Mouse (Mus musculus) spleen, postnatal 4 days (tissue): ENCODE results near the gene Tnk1.

Experiments
- DNase-seq, 2 experiments: peaks; one replicate each; pipeline ENCODE4 v3.0.0; 2022; ENCODE audit warnings: low spot score in 2 of 2

Tnk1 gene

DNA sequence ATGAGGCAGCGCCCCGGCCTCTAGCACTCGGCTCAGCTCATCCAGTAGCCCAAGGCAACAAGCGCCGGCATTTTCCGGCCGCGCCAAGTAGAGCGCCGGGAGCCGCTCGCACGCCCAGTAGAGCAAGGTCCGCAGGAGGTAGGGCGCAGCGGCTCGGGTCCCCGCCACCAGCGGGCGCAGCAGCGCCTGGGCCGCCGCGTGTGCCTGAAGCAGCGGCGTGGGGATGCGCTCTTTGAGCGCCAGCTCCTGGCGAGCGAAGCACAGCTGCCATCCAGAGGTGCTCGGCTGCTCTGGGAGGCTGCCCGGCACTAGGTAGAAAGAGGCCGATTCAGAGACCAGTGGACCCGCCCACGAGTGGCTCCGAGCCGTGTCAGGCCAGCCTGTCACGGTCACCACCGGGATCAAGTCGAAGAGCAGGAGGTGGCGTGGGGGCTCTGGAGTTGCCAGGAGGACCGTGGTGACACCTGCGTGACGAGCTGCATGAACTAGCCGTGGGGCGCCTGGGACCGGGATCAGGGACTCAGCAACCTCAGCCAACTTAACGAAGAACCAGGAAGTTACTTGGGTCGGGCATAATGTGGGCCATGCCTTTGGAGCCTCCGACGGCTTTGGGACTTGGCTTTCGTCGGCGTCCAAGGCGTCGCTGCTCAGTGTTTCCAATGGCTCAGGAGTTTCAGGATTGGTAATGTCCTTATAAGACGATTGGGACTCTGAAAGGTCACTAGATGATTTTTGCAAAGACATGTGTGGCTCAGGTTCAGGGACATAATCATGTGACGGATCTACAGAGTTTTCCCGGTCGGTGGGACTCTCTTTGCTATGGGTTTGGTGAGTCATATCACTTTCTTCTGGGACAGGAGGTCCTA is 54.5 kb downstream of the Tnk1 start:
- DNase-seq = peak; percentile 65 to 86

DNA sequence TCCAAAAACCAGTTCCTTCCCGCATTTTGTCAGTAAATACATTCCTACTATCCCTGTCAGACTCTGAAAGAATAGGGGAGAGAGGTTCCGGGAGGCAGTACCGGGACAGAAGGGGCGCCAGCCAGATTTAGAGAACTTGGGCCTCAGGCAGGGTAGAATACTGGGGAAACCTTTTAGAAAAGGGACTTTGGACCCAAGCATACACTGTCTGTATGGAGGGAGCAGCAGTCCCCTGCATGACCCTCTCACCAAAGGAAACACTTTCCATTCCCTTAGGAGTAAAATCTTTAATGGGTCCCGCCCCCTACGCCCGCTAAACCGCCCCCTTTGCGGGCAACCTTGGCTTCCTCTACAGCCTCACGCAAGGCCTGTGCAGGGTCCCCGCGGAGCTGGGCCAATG is 55.2 kb downstream of the Tnk1 start:
- DNase-seq = no peak

DNA sequence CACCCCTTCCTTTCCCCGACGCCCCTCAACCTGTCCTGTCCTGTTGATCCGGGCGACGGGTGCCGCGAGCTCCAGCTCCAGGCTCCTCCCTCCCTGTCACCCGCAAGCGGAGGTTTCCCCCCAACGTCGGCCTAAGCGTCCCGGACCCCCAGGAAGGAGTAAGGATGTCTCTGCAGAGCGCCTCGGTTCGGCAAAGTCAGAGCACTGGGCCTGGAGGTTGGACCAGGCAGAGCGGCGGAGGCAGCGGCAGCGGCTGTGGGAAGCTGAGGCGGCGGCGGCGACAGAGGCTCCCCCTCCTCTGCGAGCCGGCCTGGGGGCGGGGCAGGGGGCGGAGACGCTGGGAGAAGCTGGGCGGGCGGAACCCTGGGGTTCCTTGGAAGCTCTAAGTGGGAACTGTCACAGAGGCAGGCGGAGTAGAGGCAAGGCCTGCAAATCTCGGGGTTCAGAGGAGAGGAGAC is 55.9 kb downstream of the Tnk1 start:
- DNase-seq = peak; percentile 50 to 74

DNA sequence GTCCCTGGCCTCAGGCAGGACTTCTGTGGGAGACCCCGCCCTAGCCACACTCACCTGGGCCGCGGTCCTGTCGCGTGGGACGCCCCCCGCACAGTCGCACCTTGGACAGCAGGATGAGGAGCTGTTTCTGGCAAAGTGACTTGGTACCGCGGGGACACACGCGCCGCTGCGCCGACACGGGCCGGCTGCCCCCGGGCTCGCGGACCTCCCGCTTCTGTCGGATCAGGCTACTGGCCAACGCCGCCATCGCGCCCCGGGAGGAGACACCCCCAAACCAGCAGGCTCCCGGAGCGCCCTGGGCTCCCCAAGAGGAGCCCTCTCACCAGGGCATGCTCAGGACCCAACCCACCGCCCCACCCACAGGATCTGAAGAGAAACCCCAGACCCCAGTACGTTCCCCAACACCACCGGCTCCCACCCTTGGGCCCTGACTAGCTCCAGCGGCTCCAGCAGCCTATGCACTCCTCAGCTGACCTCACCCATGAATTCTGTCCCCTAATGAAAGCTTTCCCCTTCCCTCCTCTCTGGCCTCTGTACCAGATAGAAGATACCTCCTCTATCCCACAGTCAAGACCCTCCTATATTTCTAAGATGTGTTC is 57.1 kb downstream of the Tnk1 start, which contains the start of gene Fgf11:
TSS of gene Fgf11 (minus strand) at position 479 of the 599 bp plus-strand sequence.
- DNase-seq = peak in 1 of 2 experiments; percentile 68
